Mouse (Mus musculus) heart, postnatal 0 days (tissue): ENCODE data around the gene Vstm4. TPM values are rescaled to one million over a fixed set of nuclear protein-coding genes. Genes with fewer than 3 reads are reported as not detected.

Experiments
- ATAC-seq: fragments of 200-750 bp; cut with Nextera tagmentation; 2 replicates; pipeline ENCODE4 v1.8.0; 2017; ENCODE audit warnings: low read depth, moderate number of reproducible peaks, moderate library complexity; ENCODE audit not compliant: insufficient read depth
- DNase-seq: peaks from one replicate; pipeline ENCODE4 v3.0.0-alpha.2; 2016; ENCODE audit warnings: low spot score
- H3K27ac ChIP-seq: fragments of 300-500 bp; sonication (generic); 2 replicates; pipeline ENCODE4 v1.5.1; 2014; ENCODE audit warnings: low read depth, mild to moderate bottlenecking
- H3K27me3 ChIP-seq: fragments of 300-500 bp; sonication (generic); 2 replicates; pipeline ENCODE4 v1.6.1; 2014; ENCODE audit warnings: low read length, mixed read lengths; ENCODE audit not compliant: control insufficient read depth, insufficient read depth
- H3K36me3 ChIP-seq: fragments of 300-500 bp; sonication (generic); replicated peaks from 2 replicates; pipeline ENCODE4 v1.6.1; 2014; ENCODE audit warnings: low read length, mixed read lengths; ENCODE audit not compliant: control insufficient read depth, insufficient read depth
- H3K4me1 ChIP-seq: fragments of 300-500 bp; sonication (generic); 2 replicates; pipeline ENCODE4 v1.6.1; 2014; ENCODE audit warnings: antibody characterized with exemption; ENCODE audit not compliant: control insufficient read depth, insufficient read depth
- H3K4me2 ChIP-seq: fragments of 300-500 bp; sonication (generic); 2 replicates; pipeline ENCODE4 v1.6.1; 2014; ENCODE audit warnings: low read depth, mild to moderate bottlenecking, low read length, moderate library complexity
- H3K4me3 ChIP-seq: fragments of 300-500 bp; sonication (generic); 2 replicates; pipeline ENCODE4 v1.5.1; 2014; ENCODE audit warnings: low read depth, low read length
- H3K9ac ChIP-seq: fragments of 300-500 bp; sonication (generic); replicated peaks from 2 replicates; pipeline ENCODE4 v1.6.1; 2014; ENCODE audit warnings: low read depth, low read length, mixed read lengths
- H3K9me3 ChIP-seq: fragments of 300-500 bp; sonication (generic); replicated peaks from 2 replicates; pipeline ENCODE4 v1.6.1; 2016; ENCODE audit warnings: low read length; ENCODE audit not compliant: control insufficient read depth
- CTCF ChIP-seq: IDR thresholded peaks from 2 replicates; pipeline ENCODE4 v1.5.1; 2016; ENCODE audit warnings: antibody characterized with exemption, control low read depth, low read depth
- EP300 ChIP-seq: IDR thresholded peaks from 2 replicates; pipeline ENCODE4 v1.6.1; 2016; ENCODE audit warnings: antibody characterized with exemption, low read depth
- WGBS: fragments of 180-500 bp; shearing (Covaris S2); extraction: QIAGEN DNeasy Blood & Tissue Kit; methylation state at CpG from one replicate; pipeline ENCODE4 v1.1.7; 2014; 5-methylcytosine and 5-hydroxymethylcytosine counted together
- polyA plus RNA-seq: library from polyadenylated mRNA; unstranded; fragments of >200 nt; fragmentation: Nextera tagmentation; extraction: Ambion mirVana; gene quantifications from 2 replicates; pipeline ENCODE4 v1.2.1, GENCODE M21; 2015
- total RNA-seq: library from RNA; depleted of rRNA; stranded (reverse); fragments of >200 nt; gene quantifications from 2 replicates; pipeline ENCODE4 v1.2.3, GENCODE M21; 2014; ENCODE audit warnings: low replicate concordance; rRNA removed

Vstm4 gene
- total and polyA plus RNA-seq, 2 experiments from 2014 or later: 22.2 to 22.9 TPM

GRCm38 (mm10) chr14:32960481-32960880 lies 103.9 kb downstream of the Vstm4 start:
- Histone ChIP-seq H3K27me3 (no peaks in the 10 kb centered on the region), H3K4me3 (no peak overlapping the region), H3K4me2 (no peak overlapping the region), H3K9ac (no peak overlapping the region), H3K36me3 (no peaks in the 10 kb centered on the region), H3K27ac (no peak overlapping the region), H3K9me3 (no peaks in the 10 kb centered on the region), H3K4me1 (peaks cover 43% of the 10 kb centered on the region)
- TF ChIP-seq EP300 (no peak), CTCF (peak; percentile 91)
- ATAC-seq (no peak), DNase-seq (peak; percentile 63)
- 38% methylated on average over 5 of the region's 5 CpGs for WGBS

- no peak overlapping the region for H3K9ac ChIP-seq
- no peaks in the 10 kb centered on the region for H3K9me3 ChIP-seq
- no peaks in the 10 kb centered on the region for H3K36me3 ChIP-seq
- H3K4me2 ChIP-seq: no peak overlapping the region
- H3K27ac ChIP-seq: no peak overlapping the region
- TF ChIP-seq EP300 (no peak), CTCF (no peak)
- 83% methylated on average over 10 of the region's 10 CpGs for WGBS
- no peaks in the 10 kb centered on the region for H3K27me3 ChIP-seq
- 0 out of 2 replicates have a peak, but pooled peaks cover 10% of the 10 kb centered on the region for H3K4me1 ChIP-seq
- DNase-seq (no peak), ATAC-seq (no peak)
- no peak overlapping the region for H3K4me3 ChIP-seq
These were observed 108.2 kb downstream of the Vstm4 start for GRCm38 (mm10) chr14:32964742-32965141.

GRCm38 (mm10) chr14:32970700-32971099 lies 114.1 kb downstream of the Vstm4 start:
- H3K4me1 ChIP-seq: no peaks in the 10 kb centered on the region
- no peaks in the 10 kb centered on the region for H3K9me3 ChIP-seq
- no peaks in the 10 kb centered on the region for H3K27me3 ChIP-seq
- H3K4me3 ChIP-seq: no peak overlapping the region
- no peak overlapping the region for H3K4me2 ChIP-seq
- H3K27ac ChIP-seq: no peak overlapping the region
- H3K9ac ChIP-seq: no peak overlapping the region
- DNase-seq (no peak), ATAC-seq (no peak)
- H3K36me3 ChIP-seq: no peaks in the 10 kb centered on the region
- TF ChIP-seq CTCF (no peak), EP300 (no peak)
- 83% methylated on average over 9 of the region's 9 CpGs for WGBS

- Histone ChIP-seq H3K27ac (no peak overlapping the region), H3K36me3 (no peaks in the 10 kb centered on the region), H3K4me1 (no peaks in the 10 kb centered on the region), H3K4me2 (no peak overlapping the region), H3K9me3 (no peaks in the 10 kb centered on the region), H3K4me3 (no peak overlapping the region), H3K27me3 (no peaks in the 10 kb centered on the region), H3K9ac (no peak overlapping the region)
- DNase-seq (no peak), ATAC-seq (no peak)
- WGBS: 38% methylated on average over 6 of the region's 6 CpGs
- no peak for TF ChIP-seq EP300
- TF ChIP-seq CTCF: no peak
These were observed 127.7 kb downstream of the Vstm4 start for GRCm38 (mm10) chr14:32984176-32984738.

- Histone ChIP-seq H3K27ac (no peak overlapping the region), H3K4me1 (no peaks in the 10 kb centered on the region), H3K4me2 (no peak overlapping the region), H3K9me3 (no peaks in the 10 kb centered on the region), H3K27me3 (no peaks in the 10 kb centered on the region), H3K36me3 (no peaks in the 10 kb centered on the region), H3K9ac (no peak overlapping the region), H3K4me3 (no peak overlapping the region)
- ATAC-seq (no peak), DNase-seq (no peak)
- 90% methylated on average over 4 of the region's 4 CpGs for WGBS
- no peak for TF ChIP-seq CTCF
- TF ChIP-seq EP300: no peak
These were observed 130.1 kb downstream of the Vstm4 start for GRCm38 (mm10) chr14:32986659-32987058.

Other genes starting within 250 kb of the Vstm4 start
- gene 3425401B19Rik, start 171.5 kb upstream of the Vstm4 start, total RNA-seq: 19.4 and 22.8 TPM in 2 replicates
- 11.2 and 12.1 TPM in 2 replicates for gene 3425401B19Rik, start 171.5 kb upstream of the Vstm4 start, polyA plus RNA-seq
- gene Tmem273, start 70.8 kb upstream of the Vstm4 start, total RNA-seq: 0.42 TPM in 1 of 2 replicates, not detected in the other
- 0.27 and 0.49 TPM in 2 replicates for gene Tmem273, start 70.8 kb upstream of the Vstm4 start, polyA plus RNA-seq
- gene Fam170b, start 22.8 kb upstream of the Vstm4 start, total RNA-seq: not detected in 2 replicates
- gene Fam170b, start 22.8 kb upstream of the Vstm4 start, polyA plus RNA-seq: 0.12 and 0.14 TPM in 2 replicates
- 0.38 TPM in 1 of 2 replicates, not detected in the other for gene Lrrc18, start 134.6 kb downstream of the Vstm4 start, total RNA-seq
- 0.14 and 0.18 TPM in 2 replicates for gene Lrrc18, start 134.6 kb downstream of the Vstm4 start, polyA plus RNA-seq